Mouse (Mus musculus) right cerebral cortex, postnatal 36 days (tissue): ENCODE data around the gene Asic3.
A peak's percentile ranks its signal among the peaks of the same experiment; 100 is the strongest.

Experiments
- DNase-seq, 2 experiments: peaks; one replicate each; pipeline ENCODE4 v3.0.0; 2022; ENCODE audit warnings: low spot score in 2 of 2, mixed read lengths in 1 of 2

Gene Asic3

GRCm38 (mm10) chr5:24451264-24452029 lies 38.3 kb downstream of the Asic3 start:
- DNase-seq = peak; percentile 81 to 83

GRCm38 (mm10) chr5:24452030-24452690 lies 39.0 kb downstream of the Asic3 start, which contains the start of gene Agap3:
Gene Agap3, plus strand, starts transcription at chr5:24452177.
- no peak for DNase-seq

DNA sequence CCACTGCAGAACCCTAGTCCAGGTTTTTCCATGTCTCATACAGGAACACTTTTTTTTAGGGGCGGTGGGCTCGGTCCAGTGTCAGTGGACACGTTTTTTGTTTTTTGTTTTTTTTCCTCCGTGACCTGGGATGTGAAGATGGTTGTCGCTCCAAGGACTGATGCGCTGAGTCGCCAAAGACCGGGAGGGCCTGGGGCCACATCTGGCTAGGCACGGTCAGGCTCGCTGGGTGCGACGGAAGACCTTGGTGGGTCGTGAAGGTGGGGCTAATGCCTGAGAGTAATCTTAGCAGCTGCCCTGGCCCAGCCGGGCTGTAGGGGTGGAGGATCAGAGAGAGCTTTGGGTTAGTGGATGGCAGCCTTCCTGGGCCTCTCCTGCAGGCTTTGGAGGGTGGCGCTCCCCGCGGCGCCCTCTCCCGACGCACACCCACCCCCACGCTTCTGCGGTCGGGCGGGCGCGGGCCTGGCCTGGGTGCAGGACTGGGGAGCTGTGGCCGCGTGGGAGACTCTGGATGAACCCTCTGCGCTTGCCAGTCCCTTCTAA lies 39.6 kb downstream of the Asic3 start:
- DNase-seq = no peak

DNA sequence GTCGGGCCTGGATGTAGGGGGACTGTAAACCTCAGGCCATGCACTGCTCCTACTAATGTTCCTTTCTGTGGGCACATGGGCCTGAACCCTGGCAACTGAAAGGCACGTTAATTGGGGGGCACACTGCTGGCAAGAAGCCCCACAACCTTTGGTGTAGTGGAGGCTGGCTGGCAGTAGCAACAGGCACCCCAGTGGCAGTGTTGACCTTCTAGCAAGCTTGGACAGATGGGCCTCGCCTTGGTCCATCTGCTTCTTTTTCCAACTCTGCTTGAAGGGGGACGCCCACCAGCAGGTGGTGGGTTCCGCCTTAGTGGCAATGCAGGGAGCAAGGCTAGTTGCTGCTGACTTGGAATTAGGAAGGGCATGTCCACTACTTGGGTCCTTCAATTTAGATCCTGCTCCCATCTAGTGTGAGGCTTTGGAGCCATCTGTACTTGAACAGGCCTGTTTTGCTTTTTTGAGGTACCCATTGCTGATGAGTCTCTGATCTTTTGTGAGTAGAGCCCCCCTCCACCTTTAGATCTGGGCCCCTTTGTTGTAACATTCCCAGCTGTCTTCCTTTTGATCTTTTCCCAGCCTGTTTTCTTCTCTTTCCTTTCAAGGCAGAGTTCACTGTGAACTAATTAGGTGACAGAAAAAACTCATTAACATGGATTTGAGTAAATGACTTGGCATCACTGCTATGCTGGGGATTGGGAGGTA lies 40.2 kb downstream of the Asic3 start:
- DNase-seq = no peak

DNA sequence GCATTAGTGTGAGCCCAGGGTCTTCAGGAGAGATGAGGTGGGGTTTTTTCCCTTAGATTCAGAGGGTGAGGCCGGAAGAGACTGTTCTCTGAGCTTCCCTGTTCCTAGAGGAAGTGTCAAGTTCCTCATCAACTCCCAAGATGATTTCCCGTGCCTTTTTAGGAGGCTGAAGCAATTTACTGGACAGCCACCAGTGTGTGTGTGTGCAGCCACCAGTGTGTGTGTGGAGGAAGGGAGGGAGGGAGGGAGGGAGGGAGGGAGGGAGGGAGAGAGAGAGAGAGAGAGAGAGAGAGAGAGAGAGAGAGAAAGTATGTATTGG lies 40.8 kb downstream of the Asic3 start:
- DNase-seq = no peak

- no peak for DNase-seq
Measured at GRCm38 (mm10) chr5:24455076-24455475, 41.9 kb downstream of the Asic3 start.

DNA sequence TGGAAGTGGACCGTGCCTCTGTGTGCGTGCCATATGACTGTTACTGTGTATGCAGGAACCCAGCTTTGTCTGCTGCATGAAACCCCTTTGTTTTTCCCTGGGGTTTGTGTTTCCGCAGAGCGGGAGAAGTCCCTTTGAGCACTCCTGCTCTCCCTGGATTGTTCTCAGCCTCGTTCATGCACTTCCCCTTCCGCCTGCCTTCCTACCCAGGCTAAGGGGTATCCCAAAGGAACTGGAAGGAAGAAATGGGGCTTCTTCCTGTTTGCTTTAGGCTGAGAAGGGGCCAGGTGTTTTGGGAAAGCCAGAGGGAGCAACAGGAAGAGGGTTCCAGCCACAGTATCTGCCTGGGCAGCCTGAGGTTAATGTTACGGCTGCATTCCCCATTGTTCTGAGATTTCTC lies 42.4 kb downstream of the Asic3 start:
- DNase-seq = no peak

DNA sequence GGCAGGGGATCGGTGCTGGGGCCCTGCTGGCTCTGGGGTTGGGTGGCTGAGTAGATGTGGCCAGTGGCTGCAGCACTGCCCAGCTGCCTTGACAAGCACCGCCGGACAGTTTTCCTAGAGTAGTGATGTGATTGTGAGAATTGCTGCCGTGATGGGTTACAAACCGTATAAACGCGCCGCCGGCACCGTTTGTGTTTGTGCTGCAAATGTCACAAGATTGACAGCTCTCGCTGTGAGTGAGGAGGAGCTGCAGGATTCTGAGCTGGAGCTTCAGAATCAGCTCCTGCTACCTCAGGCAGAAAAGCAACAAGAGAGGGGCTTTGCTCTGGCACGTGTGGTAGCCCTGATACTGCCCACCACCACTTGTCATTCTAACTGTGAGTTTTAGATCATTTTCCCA lies 53.6 kb downstream of the Asic3 start:
- no peak for DNase-seq
